ENCODE assay signal across 27 mouse cellular contexts in genomic region chr5:87455519-87455918, GRCm38 (mm10). TPM values are rescaled to one million over a fixed set of nuclear protein-coding genes. Genes with fewer than 3 reads are reported as not detected.
DNase-seq lines count a peak whose midpoint lies in the region; ATAC-seq and TF ChIP-seq lines count a peak whose summit lies in the region.
"Had no signal": no experiment of that assay in that cellular context is flagged by ENCODE, and none has a peak within 500 bp of the region (broad histone marks: within the 10 kb centered on the region; RNA-seq: fewer than 3 reads in every experiment).

No protein-coding gene starts in this region.

- no peak overlapping the region for H3K9ac ChIP-seq in intestine, embryonic 15.5 days
- no peak overlapping the region for H3K9ac ChIP-seq in intestine, embryonic 16.5 days (ENCODE audit: low read depth, low read length)
- H3K9ac ChIP-seq in intestine, postnatal 0 days (ENCODE audit: low read depth, low read length) = no peak overlapping the region

- ATAC-seq in intestine, embryonic 15.5 days = 0 out of 2 replicates have a peak, but pooled peaks have one; percentile 40
- ATAC-seq in intestine, embryonic 16.5 days = peak; percentile 51
- peak; percentile 50; the same call in 1 of the 2 replicates for ATAC-seq in intestine, postnatal 0 days
- ATAC-seq: activated CD4-positive, CD25-positive, alpha-beta regulatory T cell, adult 4 months; CD4-positive, CD25-positive, alpha-beta regulatory T cell, adult 4 months; Patski had no signal

- no peak for DNase-seq in heart, postnatal 36 days
- no peak for DNase-seq in lung, postnatal 4 days
- DNase-seq in adrenal gland, postnatal 36 days = no peak
- DNase-seq: adrenal gland, adult 2 months; adrenal gland, adult 8-10 months; adrenal gland, postnatal 10 days; adrenal gland, postnatal 14 days; adrenal gland, postnatal 25 days; B cell, adult 2 months; cerebellum, adult 11 months; cerebellum, adult 11-12 months; cerebellum, adult 18-20 months; cerebellum, adult 2 months had no signal

- no peaks in the 10 kb centered on the region for H3K4me1 ChIP-seq in intestine, embryonic 15.5 days (replicated peaks)
- H3K4me1 ChIP-seq in intestine, embryonic 16.5 days (ENCODE audit: control insufficient read depth, insufficient read depth, low read length) = no peaks in the 10 kb centered on the region
- no peaks in the 10 kb centered on the region for H3K4me1 ChIP-seq in intestine, postnatal 0 days (replicated peaks; ENCODE audit: control insufficient read depth, insufficient read depth, low read length)

- H3K4me2 ChIP-seq in intestine, embryonic 15.5 days (replicated peaks) = no peak overlapping the region
- no peak overlapping the region for H3K4me2 ChIP-seq in intestine, embryonic 16.5 days (ENCODE audit: low read depth, low read length)
- no peak overlapping the region for H3K4me2 ChIP-seq in intestine, postnatal 0 days (replicated peaks; ENCODE audit: low read depth)

- H3K36me3 ChIP-seq in intestine, embryonic 15.5 days = no peaks in the 10 kb centered on the region
- H3K36me3 ChIP-seq in intestine, embryonic 16.5 days (ENCODE audit: control insufficient read depth, insufficient read depth, low read length) = no peaks in the 10 kb centered on the region
- no peaks in the 10 kb centered on the region for H3K36me3 ChIP-seq in intestine, postnatal 0 days (ENCODE audit: control insufficient read depth, insufficient read depth)
- H3K36me3 ChIP-seq: G1E had no signal

- H3K9me3 ChIP-seq in intestine, embryonic 15.5 days = no peaks in the 10 kb centered on the region
- no peaks in the 10 kb centered on the region for H3K9me3 ChIP-seq in intestine, embryonic 16.5 days (ENCODE audit: control insufficient read depth, low read length)
- H3K9me3 ChIP-seq in intestine, postnatal 0 days (ENCODE audit: control insufficient read depth) = no peaks in the 10 kb centered on the region
- H3K9me3 ChIP-seq: G1E had no signal

- H3K27ac ChIP-seq in intestine, embryonic 15.5 days = no peak overlapping the region
- H3K27ac ChIP-seq in intestine, embryonic 16.5 days (ENCODE audit: low read length) = no peak overlapping the region
- H3K27ac ChIP-seq in intestine, postnatal 0 days (ENCODE audit: low read depth, low read length) = no peak overlapping the region

- TF ChIP-seq CTCF in intestine, postnatal 0 days (IDR thresholded peaks at IDR 0.05; ENCODE audit: low read depth) = no peak

- H3K4me3 ChIP-seq in intestine, embryonic 15.5 days (replicated peaks) = no peak overlapping the region
- no peak overlapping the region for H3K4me3 ChIP-seq in intestine, embryonic 16.5 days (ENCODE audit: low read length)
- no peak overlapping the region for H3K4me3 ChIP-seq in intestine, postnatal 0 days (ENCODE audit: low read depth, low read length)

- intact Hi-C loops in heart, postnatal 36 days (cut with DNase I) = no loop called here

- H3K27me3 ChIP-seq in intestine, embryonic 15.5 days (replicated peaks) = no peaks in the 10 kb centered on the region
- no peaks in the 10 kb centered on the region for H3K27me3 ChIP-seq in intestine, embryonic 16.5 days (replicated peaks; ENCODE audit: control insufficient read depth, insufficient read depth, low read length)
- no peaks in the 10 kb centered on the region for H3K27me3 ChIP-seq in intestine, postnatal 0 days (replicated peaks; ENCODE audit: control insufficient read depth, insufficient read depth, low read length)
- H3K27me3 ChIP-seq: CH12.LX, Patski had no signal

RNA-seq across cellular contexts. Expression of gene Ugt2a2, which starts 26.5 kb away (rescaled TPM):
- not detected in 2 replicates for polyA plus RNA-seq in intestine, embryonic 15.5 days (2015; fragmentation: Nextera tagmentation; extraction: Ambion mirVana)
- polyA plus RNA-seq in intestine, embryonic 16.5 days (2015; fragmentation: Nextera tagmentation; extraction: Ambion mirVana) = not detected in 2 replicates
- not detected in 2 replicates for polyA plus RNA-seq in intestine, postnatal 0 days (2015; fragmentation: Nextera tagmentation; extraction: Ambion mirVana)
- total RNA-seq in heart, postnatal 36 days (2021) = not detected
- not detected for total RNA-seq in adrenal gland, postnatal 36 days (2021)
- total RNA-seq: adrenal gland, adult 18-20 months; adrenal gland, adult 2 months; adrenal gland, postnatal 10 days; adrenal gland, postnatal 14 days; adrenal gland, postnatal 25 days; adrenal gland, postnatal 4 days; CH12.LX; ES-E14; G1E; MEL had no signal
- polyA plus RNA-seq: activated CD4-positive, CD25-positive, alpha-beta regulatory T cell, adult 4 months; adrenal gland, adult 2 months; brain, embryonic 14.5 days; C2C12; CD4-positive, CD25-positive, alpha-beta regulatory T cell, adult 4 months; cerebellum, adult 2 months; G1E; Patski had no signal

RNA-seq across cellular contexts. Expression of gene Gm43638, which starts 31.1 kb away (rescaled TPM):
- not detected in 2 replicates for polyA plus RNA-seq in intestine, embryonic 15.5 days (2015; fragmentation: Nextera tagmentation; extraction: Ambion mirVana)
- polyA plus RNA-seq in intestine, embryonic 16.5 days (2015; fragmentation: Nextera tagmentation; extraction: Ambion mirVana) = not detected in 2 replicates
- polyA plus RNA-seq in intestine, postnatal 0 days (2015; fragmentation: Nextera tagmentation; extraction: Ambion mirVana) = not detected in 2 replicates
- total RNA-seq in heart, postnatal 36 days (2021) = not detected
- total RNA-seq in adrenal gland, postnatal 36 days (2021) = not detected
- total RNA-seq: adrenal gland, adult 18-20 months; adrenal gland, adult 2 months; adrenal gland, adult 8-10 months; adrenal gland, postnatal 10 days; adrenal gland, postnatal 14 days; adrenal gland, postnatal 25 days; adrenal gland, postnatal 4 days; CH12.LX; ES-E14; G1E; MEL had no signal
- polyA plus RNA-seq: activated CD4-positive, CD25-positive, alpha-beta regulatory T cell, adult 4 months; adrenal gland, adult 2 months; brain, embryonic 14.5 days; C2C12; CD4-positive, CD25-positive, alpha-beta regulatory T cell, adult 4 months; cerebellum, adult 2 months; G1E; Patski had no signal

RNA-seq across cellular contexts. Expression of gene Ugt2b38, which starts 31.5 kb away (rescaled TPM):
- not detected in 2 replicates for polyA plus RNA-seq in intestine, embryonic 15.5 days (2015; fragmentation: Nextera tagmentation; extraction: Ambion mirVana)
- polyA plus RNA-seq in intestine, embryonic 16.5 days (2015; fragmentation: Nextera tagmentation; extraction: Ambion mirVana) = not detected in 2 replicates
- polyA plus RNA-seq in intestine, postnatal 0 days (2015; fragmentation: Nextera tagmentation; extraction: Ambion mirVana) = 0.10 TPM in 1 of 2 replicates, not detected in the other
- total RNA-seq in heart, postnatal 36 days (2021) = not detected
- not detected for total RNA-seq in adrenal gland, postnatal 36 days (2021)
- total RNA-seq: adrenal gland, adult 18-20 months; adrenal gland, adult 2 months; adrenal gland, postnatal 25 days; CH12.LX; ES-E14; G1E; MEL had no signal
- polyA plus RNA-seq: activated CD4-positive, CD25-positive, alpha-beta regulatory T cell, adult 4 months; adrenal gland, adult 2 months; brain, embryonic 14.5 days; C2C12; CD4-positive, CD25-positive, alpha-beta regulatory T cell, adult 4 months; cerebellum, adult 2 months; G1E had no signal

RNA-seq across cellular contexts. Expression of gene Ugt2a1, which starts 35.2 kb away (rescaled TPM):
- not detected in 2 replicates for polyA plus RNA-seq in intestine, embryonic 15.5 days (2015; fragmentation: Nextera tagmentation; extraction: Ambion mirVana)
- polyA plus RNA-seq in intestine, embryonic 16.5 days (2015; fragmentation: Nextera tagmentation; extraction: Ambion mirVana) = not detected in 2 replicates
- not detected in 2 replicates for polyA plus RNA-seq in intestine, postnatal 0 days (2015; fragmentation: Nextera tagmentation; extraction: Ambion mirVana)
- total RNA-seq in heart, postnatal 36 days (2021) = not detected
- not detected for total RNA-seq in adrenal gland, postnatal 36 days (2021)
- total RNA-seq: adrenal gland, adult 18-20 months; adrenal gland, adult 2 months; adrenal gland, adult 8-10 months; adrenal gland, postnatal 10 days; adrenal gland, postnatal 14 days; adrenal gland, postnatal 25 days; adrenal gland, postnatal 4 days; CH12.LX; ES-E14; G1E; MEL had no signal
- polyA plus RNA-seq: activated CD4-positive, CD25-positive, alpha-beta regulatory T cell, adult 4 months; adrenal gland, adult 2 months; brain, embryonic 14.5 days; C2C12; CD4-positive, CD25-positive, alpha-beta regulatory T cell, adult 4 months; cerebellum, adult 2 months; G1E; Patski had no signal
